Mouse (Mus musculus): ENCODE measurements around the gene Yaf2.

Gene Yaf2

GRCm38 (mm10) chr15:93287628-93288027, 49.1 kb downstream of the Yaf2 start:
- no peak for DNase-seq (ENCODE audit: low read depth)

DNA sequence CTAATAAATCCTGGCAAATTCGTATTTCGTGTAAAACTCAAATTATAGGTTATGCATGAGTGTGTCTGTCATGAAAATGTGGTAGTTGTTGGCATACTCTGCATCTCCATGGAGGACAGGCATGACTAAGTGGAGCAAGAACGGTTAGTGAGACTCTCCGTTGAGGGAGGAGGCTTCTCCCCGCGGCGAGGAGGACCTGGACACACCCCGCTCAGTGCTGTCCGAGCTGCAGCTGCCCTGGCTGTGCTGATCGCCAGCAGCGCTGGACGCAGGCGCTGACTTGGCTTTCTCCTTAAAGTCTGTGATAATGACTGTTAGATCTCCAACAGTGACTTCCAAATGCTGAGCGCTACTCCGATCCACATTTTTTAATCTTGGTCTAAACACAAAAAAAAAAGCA, 51.5 kb downstream of the Yaf2 start:
- no peak for DNase-seq (ENCODE audit: low read depth)

DNA sequence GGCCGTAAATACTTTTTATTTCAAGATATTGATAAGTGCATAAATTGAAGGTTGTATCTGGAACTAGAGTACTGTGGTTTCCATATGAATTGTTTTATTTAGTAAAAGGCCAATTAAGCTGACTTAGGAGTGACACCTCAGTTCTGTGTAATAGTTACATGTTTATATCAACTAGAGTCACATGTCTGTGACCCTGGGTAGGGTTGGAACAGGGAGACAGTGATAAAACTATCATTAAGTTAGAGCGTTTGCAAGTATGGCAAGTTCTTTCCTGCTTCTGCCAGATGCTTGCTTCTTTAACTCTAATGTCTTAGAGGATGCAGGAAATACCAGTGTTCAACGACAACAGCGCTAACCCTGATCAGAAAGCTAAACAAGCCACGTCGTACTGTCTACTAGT, 52.4 kb downstream of the Yaf2 start:
- no peak for DNase-seq (ENCODE audit: low read depth)

DNA sequence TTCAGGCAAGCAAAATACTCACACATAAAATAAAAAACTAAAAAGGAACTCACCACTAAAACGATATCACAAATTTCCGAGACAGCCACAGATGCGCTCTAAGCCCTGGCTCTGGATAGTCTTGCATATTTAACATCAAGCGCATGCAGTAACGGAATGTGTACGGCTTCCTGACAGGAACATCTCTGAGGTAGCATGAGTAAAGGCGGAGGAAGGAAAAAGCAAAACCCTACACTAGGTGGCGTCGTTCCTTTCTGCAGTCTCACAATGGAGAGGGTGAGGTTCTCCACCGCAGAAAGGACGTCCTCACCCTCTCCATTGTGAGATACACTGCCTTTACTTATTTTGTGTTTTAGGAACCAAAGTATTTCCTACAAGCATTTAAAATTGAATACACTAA, 53.4 kb downstream of the Yaf2 start:
- peak; percentile 38 for DNase-seq (ENCODE audit: low read depth)

DNA sequence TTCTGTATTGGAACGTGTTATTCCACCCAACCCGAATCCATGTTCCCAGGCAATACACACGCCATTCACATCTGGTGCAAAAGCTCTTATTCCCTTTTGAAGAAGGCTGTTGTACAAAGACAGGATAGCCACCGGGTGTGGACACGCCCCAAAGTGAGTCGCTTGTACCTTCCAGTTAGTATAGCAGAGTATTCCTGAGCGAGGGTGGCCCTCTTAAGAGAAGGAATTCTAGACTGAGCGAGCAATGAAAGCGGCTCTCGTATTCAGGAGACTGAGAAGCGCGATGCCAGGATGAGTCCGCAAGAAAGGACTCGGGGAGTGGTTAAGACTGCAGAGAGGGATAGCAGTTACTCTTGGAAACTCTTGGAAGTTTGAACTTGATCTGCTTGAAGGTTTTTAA, 60.5 kb downstream of the Yaf2 start:
- peak; percentile 55 for DNase-seq (ENCODE audit: low read depth)

DNA sequence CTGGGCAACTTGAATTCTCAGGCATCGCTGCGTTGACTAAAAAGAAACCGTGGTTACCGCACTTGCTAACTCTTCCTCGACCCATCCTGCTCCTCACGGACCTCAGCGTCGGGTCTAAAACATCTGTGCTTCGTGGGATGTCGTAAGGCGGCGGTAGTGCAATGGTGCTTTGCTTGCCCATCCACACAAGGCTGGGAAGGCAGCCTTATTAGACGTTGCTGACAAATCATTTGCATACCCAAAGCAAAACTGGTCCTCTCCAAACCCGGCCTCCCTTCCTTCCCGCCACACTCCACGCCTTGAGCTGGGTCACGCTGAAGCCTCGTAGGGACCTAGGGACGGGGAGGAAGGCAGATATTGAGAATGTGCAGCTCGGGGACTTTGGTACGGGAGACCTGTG, 61.1 kb downstream of the Yaf2 start:
- no peak for DNase-seq (ENCODE audit: low read depth)

- DNase-seq (ENCODE audit: low read depth) = peak; percentile 99
These were observed 61.8 kb downstream of the Yaf2 start, which contains the start of gene Gxylt1 for GRCm38 (mm10) chr15:93274679-93275583. Gene Gxylt1, minus strand, starts transcription at chr15:93275179.

GRCm38 (mm10) chr15:93273788-93274678, 62.7 kb downstream of the Yaf2 start:
- DNase-seq (ENCODE audit: low read depth) = peak; percentile 8

GRCm38 (mm10) chr15:93272948-93273347, 63.8 kb downstream of the Yaf2 start:
- no peak for DNase-seq (ENCODE audit: low read depth)

DNA sequence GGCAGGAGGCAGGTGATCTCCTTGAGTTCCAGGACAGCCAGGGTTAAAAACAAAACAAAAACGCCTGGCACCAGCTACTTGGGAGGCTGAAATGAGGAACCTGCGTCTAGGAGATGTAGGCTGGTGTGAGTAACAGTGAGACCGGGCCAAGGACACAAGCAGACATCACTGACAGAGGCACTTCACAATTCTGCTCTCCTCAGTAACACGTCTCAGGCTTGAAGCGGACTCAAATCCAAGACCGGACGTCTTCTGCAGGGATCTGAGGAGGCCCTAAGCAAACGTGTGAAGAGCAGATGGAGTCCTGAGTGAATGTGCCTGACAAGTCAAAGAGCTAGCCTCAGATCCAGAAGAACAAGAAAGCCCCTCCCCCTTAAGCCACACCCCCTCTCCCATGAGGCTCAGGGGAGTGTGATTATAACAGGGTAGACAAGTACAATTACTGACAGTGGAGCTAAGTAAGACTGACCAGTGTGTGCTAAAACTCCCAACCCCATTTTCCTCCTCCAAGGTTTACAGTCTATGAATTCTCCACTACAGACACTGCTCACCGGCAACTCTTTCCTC, 66.4 kb downstream of the Yaf2 start:
- peak; percentile 18 for DNase-seq (ENCODE audit: low read depth)

GRCm38 (mm10) chr15:93269572-93269971, 67.2 kb downstream of the Yaf2 start:
- no peak for DNase-seq (ENCODE audit: low read depth)

- DNase-seq (ENCODE audit: low read depth) = no peak
These were observed 68.7 kb downstream of the Yaf2 start for GRCm38 (mm10) chr15:93268001-93268400.

DNA sequence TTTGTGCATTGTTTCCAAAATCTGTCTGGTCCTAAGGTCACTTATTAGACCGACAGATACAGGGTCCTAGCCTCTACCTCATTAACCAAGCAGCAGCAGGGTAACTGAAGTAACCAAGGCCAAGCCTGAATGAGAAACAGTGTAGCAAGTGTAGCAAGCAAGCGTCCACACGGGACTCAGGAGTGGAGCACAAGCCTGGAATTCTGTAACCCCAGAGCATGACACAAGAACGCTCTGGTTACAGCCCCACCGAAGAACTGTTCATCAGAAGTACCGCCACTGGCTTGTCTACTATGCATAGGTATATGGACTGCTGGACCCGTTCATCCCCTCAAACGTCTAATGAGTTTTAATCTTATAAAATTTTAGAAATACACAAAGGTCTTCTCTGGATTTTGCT, 69.3 kb downstream of the Yaf2 start:
- no peak for DNase-seq (ENCODE audit: low read depth)

DNA sequence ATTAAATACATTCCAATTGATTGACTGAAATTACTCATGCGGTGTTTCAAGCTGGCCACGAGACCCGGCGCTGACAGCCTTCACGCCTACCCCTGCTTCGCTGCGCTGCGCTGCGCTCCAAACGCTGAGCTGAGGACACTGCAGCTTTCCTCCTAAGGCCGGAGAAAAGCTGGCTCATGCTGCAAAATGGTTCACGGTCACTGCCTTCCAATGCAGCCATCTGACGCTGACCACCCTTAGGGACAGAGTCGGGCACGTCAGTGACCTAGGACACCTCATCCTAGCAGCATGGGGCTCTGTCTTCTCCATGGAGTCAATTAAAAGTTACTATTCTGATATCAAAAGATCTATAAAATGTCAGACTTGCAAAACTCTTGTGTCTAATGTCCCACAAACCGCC, 70.4 kb downstream of the Yaf2 start:
- DNase-seq (ENCODE audit: low read depth) = no peak

DNA sequence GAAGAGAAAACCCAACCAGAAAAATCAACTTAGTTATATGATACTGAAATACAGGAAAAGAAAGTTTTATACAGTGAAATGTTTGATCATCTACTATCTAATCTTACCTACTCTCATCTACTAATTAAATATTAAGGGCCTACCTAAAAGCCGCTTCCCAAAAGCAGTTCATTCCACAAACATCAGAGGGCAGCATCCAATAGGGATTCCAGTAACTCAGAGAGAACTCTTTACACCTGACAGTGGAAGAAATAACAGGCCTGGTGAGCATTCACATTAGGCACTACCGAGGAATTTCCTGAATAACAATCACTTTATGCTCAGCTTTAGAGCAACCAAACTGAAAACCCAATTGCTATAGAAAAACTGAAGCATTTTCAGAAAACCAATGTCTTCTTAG, 71.0 kb downstream of the Yaf2 start:
- peak; percentile 62 for DNase-seq (ENCODE audit: low read depth)

DNA sequence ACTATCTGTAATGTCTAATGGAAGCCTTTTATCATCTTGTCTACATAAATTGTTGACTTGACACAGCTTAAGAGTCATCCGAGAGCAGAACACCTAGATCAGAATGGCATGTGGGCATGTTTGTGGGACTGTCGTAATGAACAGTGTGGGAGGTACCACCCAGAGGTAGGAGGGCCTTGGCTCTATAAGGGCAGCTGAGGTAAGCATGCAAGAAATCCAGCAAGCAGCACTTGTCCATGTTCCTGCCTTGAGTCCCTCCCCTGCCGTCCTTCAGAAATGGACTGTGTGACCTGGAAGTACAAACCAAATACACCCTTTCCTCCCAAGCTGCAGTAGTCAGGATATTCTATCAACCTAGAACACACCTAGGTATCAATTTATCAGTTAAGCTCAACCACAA, 71.5 kb downstream of the Yaf2 start:
- DNase-seq (ENCODE audit: low read depth) = no peak

- no peak for DNase-seq (ENCODE audit: low read depth)
These were observed 72.5 kb downstream of the Yaf2 start for GRCm38 (mm10) chr15:93264221-93264620.

DNA sequence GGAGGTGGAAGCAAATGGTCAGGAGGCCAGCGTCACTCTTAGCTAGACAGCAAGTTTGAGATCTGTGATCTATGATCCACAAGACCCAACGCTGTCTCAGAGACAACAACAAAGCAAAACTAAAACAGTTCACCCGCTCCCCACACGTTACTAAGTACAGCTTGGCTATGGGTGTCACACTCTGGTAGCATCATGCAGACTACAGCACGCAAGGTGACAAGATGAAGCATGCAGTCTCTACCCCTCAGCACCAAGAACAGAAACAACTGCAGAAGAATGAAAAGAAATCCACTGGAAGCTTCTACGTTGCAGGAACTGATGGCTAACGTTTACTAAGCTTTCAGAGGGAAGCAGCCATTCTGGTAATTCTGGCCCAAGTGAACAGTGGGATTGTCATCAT, 73.2 kb downstream of the Yaf2 start:
- no peak for DNase-seq (ENCODE audit: low read depth)

DNA sequence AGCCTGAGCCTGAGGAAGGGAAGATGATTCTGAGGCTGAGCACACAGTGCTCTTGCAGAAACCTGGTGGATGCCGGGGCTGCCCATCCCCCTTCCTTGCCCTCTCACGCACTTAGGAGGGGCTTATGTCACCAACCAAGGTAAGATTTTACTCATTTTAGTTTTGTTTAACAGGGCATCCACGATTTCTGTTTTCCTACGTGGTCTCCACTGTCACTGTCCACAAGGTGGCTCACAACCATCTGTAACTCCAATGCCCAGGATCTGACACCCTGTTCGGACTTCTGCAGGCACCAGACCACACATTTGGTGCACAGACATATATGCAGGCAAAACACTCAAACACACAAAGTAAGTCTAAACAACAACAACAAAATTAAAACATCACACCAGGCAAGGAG, 73.9 kb downstream of the Yaf2 start:
- DNase-seq (ENCODE audit: low read depth) = peak; percentile 41

- no peak for DNase-seq (ENCODE audit: low read depth)
These were observed 74.5 kb downstream of the Yaf2 start for GRCm38 (mm10) chr15:93262274-93262673.

- no peak for DNase-seq (ENCODE audit: low read depth)
These were observed 76.8 kb downstream of the Yaf2 start for GRCm38 (mm10) chr15:93259933-93260332.

- no peak for DNase-seq (ENCODE audit: low read depth)
These were observed 81.4 kb downstream of the Yaf2 start for GRCm38 (mm10) chr15:93255295-93255694.

DNA sequence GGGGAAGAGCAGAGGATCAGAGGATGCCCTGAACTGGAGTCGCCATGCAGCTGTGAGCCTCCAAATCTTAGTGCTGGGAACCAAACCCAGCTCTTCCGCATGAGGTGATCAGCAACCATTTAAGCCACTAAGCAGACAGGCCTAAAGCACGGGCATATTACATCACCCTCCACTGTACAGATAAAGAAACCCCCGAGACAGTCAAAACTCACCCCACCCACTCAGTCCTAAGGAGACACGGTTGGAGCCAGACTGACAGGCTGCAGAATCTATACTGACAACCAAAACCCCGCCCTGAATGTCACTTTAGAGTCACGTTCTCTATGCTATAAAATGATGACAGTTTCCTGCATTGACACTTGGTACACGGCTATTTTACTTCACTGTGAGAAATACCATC, 83.6 kb downstream of the Yaf2 start:
- DNase-seq (ENCODE audit: low read depth) = no peak
